ENCODE assay signal across 8 mouse cellular contexts in genomic region chr9:109894413-109895090, GRCm38 (mm10). TPM values are rescaled to one million over a fixed set of nuclear protein-coding genes. Genes with fewer than 3 reads are reported as not detected.
DNase-seq lines count a peak whose midpoint lies in the region; ATAC-seq and TF ChIP-seq lines count a peak whose summit lies in the region.

No protein-coding gene starts in this region.

- H3K36me3 ChIP-seq in embryonic facial prominence, embryonic 10.5 days (replicated peaks) = peaks cover 76% of the 10 kb centered on the region
- H3K36me3 ChIP-seq in intestine, postnatal 0 days (ENCODE audit: control insufficient read depth, insufficient read depth) = peaks cover 47% of the 10 kb centered on the region
- H3K36me3 ChIP-seq in midbrain, embryonic 12.5 days = peaks cover 50% of the 10 kb centered on the region

- intact Hi-C loops in left cerebral cortex, postnatal 4 days (cut with DNase I) = loop anchor here (5.0 to 10.0 kb wide), 3 partner anchors 38 to 178 kb away; partner anchors contain the start of gene Map4

- 27% methylated on average over 6 of the region's 6 CpGs for WGBS in embryonic facial prominence, embryonic 10.5 days
- 25% methylated on average over 6 of the region's 6 CpGs for WGBS in intestine, postnatal 0 days
- WGBS in midbrain, embryonic 12.5 days = 40% methylated on average over 6 of the region's 6 CpGs

- H3K4me1 ChIP-seq in embryonic facial prominence, embryonic 10.5 days = peaks cover 25% of the 10 kb centered on the region
- H3K4me1 ChIP-seq in intestine, postnatal 0 days (replicated peaks; ENCODE audit: control insufficient read depth, insufficient read depth, low read length) = 0 out of 2 replicates have a peak, but pooled peaks cover 8% of the 10 kb centered on the region
- H3K4me1 ChIP-seq in midbrain, embryonic 12.5 days = peaks cover 5% of the 10 kb centered on the region; the same call in 1 of the 2 replicates

- DNase-seq in urinary bladder, adult 18-20 months (ENCODE audit: low spot score in 2 of 2) = peak; percentile 35 to 48
- DNase-seq in urinary bladder, adult 2 months (ENCODE audit: low spot score) = no peak
- DNase-seq in embryonic facial prominence, embryonic 10.5 days (ENCODE audit: low spot score) = peak; percentile 86
- peak; percentile 97 for DNase-seq in heart, adult 11 months
- DNase-seq in left cerebral cortex, postnatal 4 days = peak; percentile 73
- DNase-seq in spleen, postnatal 36 days (ENCODE audit: low spot score in 2 of 2) = peak; percentile 47 to 51

- peak; percentile 64 for ATAC-seq in intestine, postnatal 0 days
- peak; percentile 68 for ATAC-seq in midbrain, embryonic 12.5 days (ENCODE audit: low FRiP score, low read depth)

- peak overlapping the region; percentile 89 for H3K27ac ChIP-seq in embryonic facial prominence, embryonic 10.5 days (replicated peaks)
- 0 out of 2 replicates have a peak overlapping the region, but pooled peaks have one; percentile 30 for H3K27ac ChIP-seq in intestine, postnatal 0 days (ENCODE audit: low read depth, low read length)
- peak overlapping the region; percentile 82 for H3K27ac ChIP-seq in midbrain, embryonic 12.5 days (replicated peaks)

- no peak overlapping the region for H3K4me2 ChIP-seq in intestine, postnatal 0 days (replicated peaks; ENCODE audit: low read depth)
- no peak overlapping the region for H3K4me2 ChIP-seq in midbrain, embryonic 12.5 days (replicated peaks)

- no peaks in the 10 kb centered on the region for H3K27me3 ChIP-seq in embryonic facial prominence, embryonic 10.5 days (replicated peaks; ENCODE audit: low read depth, poor library complexity, severe bottlenecking)
- H3K27me3 ChIP-seq in intestine, postnatal 0 days (replicated peaks; ENCODE audit: control insufficient read depth, insufficient read depth, low read length) = no peaks in the 10 kb centered on the region
- H3K27me3 ChIP-seq in midbrain, embryonic 12.5 days = no peaks in the 10 kb centered on the region

- 0 out of 2 replicates have a peak overlapping the region, but pooled peaks have one; percentile 11 for H3K9ac ChIP-seq in intestine, postnatal 0 days (ENCODE audit: low read depth, low read length)
- 0 out of 2 replicates have a peak overlapping the region, but pooled peaks have one; percentile 39 for H3K9ac ChIP-seq in midbrain, embryonic 12.5 days (replicated peaks)

- TF ChIP-seq CTCF in intestine, postnatal 0 days (IDR thresholded peaks at IDR 0.05; ENCODE audit: low read depth) = peak; percentile 90

- no peak overlapping the region for H3K4me3 ChIP-seq in embryonic facial prominence, embryonic 10.5 days
- H3K4me3 ChIP-seq in intestine, postnatal 0 days (ENCODE audit: low read depth, low read length) = no peak overlapping the region
- no peak overlapping the region for H3K4me3 ChIP-seq in midbrain, embryonic 12.5 days

- H3K9me3 ChIP-seq in embryonic facial prominence, embryonic 10.5 days = no peaks in the 10 kb centered on the region
- H3K9me3 ChIP-seq in intestine, postnatal 0 days (ENCODE audit: control insufficient read depth) = no peaks in the 10 kb centered on the region
- H3K9me3 ChIP-seq in midbrain, embryonic 12.5 days = no peaks in the 10 kb centered on the region

RNA-seq across cellular contexts. Expression of gene Cdc25a, which starts 19.2 kb away (rescaled TPM):
- polyA plus RNA-seq in urinary bladder, adult 2 months (2012; rRNA removed) = 12.6 and 13.1 TPM in 2 replicates
- polyA plus RNA-seq in embryonic facial prominence, embryonic 10.5 days (2016; fragmentation: Nextera tagmentation; extraction: Ambion mirVana) = 46.7 and 47.0 TPM in 2 replicates
- polyA plus RNA-seq in intestine, postnatal 0 days (2015; fragmentation: Nextera tagmentation; extraction: Ambion mirVana) = 21.3 and 25.9 TPM in 2 replicates
- total RNA-seq in left cerebral cortex, postnatal 4 days (2021) = 10 to 100 TPM in 1 of 2 experiments, 1 to 10 TPM in 1; 9.9 to 10.3 TPM
- polyA plus RNA-seq in midbrain, embryonic 12.5 days (2016; fragmentation: Nextera tagmentation; extraction: Ambion mirVana) = 41.6 and 41.7 TPM in 2 replicates

RNA-seq across cellular contexts. Expression of gene Map4, which starts 36.7 kb away (rescaled TPM):
- 84.3 and 129 TPM in 2 replicates for polyA plus RNA-seq in urinary bladder, adult 2 months (2012; rRNA removed)
- polyA plus RNA-seq in embryonic facial prominence, embryonic 10.5 days (2016; fragmentation: Nextera tagmentation; extraction: Ambion mirVana) = 48.5 and 61.7 TPM in 2 replicates
- 26.0 and 28.4 TPM in 2 replicates for polyA plus RNA-seq in intestine, postnatal 0 days (2015; fragmentation: Nextera tagmentation; extraction: Ambion mirVana)
- total RNA-seq in left cerebral cortex, postnatal 4 days (2021) = 100 to 1,000 TPM; 477 to 488 TPM
- 109 and 117 TPM in 2 replicates for polyA plus RNA-seq in midbrain, embryonic 12.5 days (2016; fragmentation: Nextera tagmentation; extraction: Ambion mirVana)

RNA-seq across cellular contexts. Expression of gene Camp, which starts 45.1 kb away (rescaled TPM):
- polyA plus RNA-seq in urinary bladder, adult 2 months (2012; rRNA removed) = not detected in 2 replicates
- 0.20 TPM in 1 of 2 replicates, not detected in the other for polyA plus RNA-seq in embryonic facial prominence, embryonic 10.5 days (2016; fragmentation: Nextera tagmentation; extraction: Ambion mirVana)
- 1.3 TPM in 2 replicates for polyA plus RNA-seq in intestine, postnatal 0 days (2015; fragmentation: Nextera tagmentation; extraction: Ambion mirVana)
- total RNA-seq in left cerebral cortex, postnatal 4 days (2021) = not detected
- polyA plus RNA-seq in midbrain, embryonic 12.5 days (2016; fragmentation: Nextera tagmentation; extraction: Ambion mirVana) = 0.50 and 1.3 TPM in 2 replicates

Comparison
In these comparisons a context has a peak if more than half of its experiments do, and no peak if none do; other contexts are left out.
1. H3K27ac ChIP-seq: peak in every context shown above with its lines; median percentile 89 in embryonic facial prominence, embryonic 10.5 days; 82 in midbrain, embryonic 12.5 days; 30 in intestine, postnatal 0 days.